8 mouse cellular contexts compared by ENCODE assay signal in genomic region chr9:106169006-106169405, GRCm38 (mm10). TPM values are rescaled to one million over a fixed set of nuclear protein-coding genes. Genes with fewer than 3 reads are reported as not detected.
DNase-seq lines count a peak whose midpoint lies in the region; ATAC-seq and TF ChIP-seq lines count a peak whose summit lies in the region.
"Not testable (repeated sequence)": the region's sequence is repeated elsewhere in the genome, so short reads cannot be mapped to it uniquely, and the experiment has no call there.
"Had no signal": no experiment of that assay in that cellular context is flagged by ENCODE, and none has a peak within 500 bp of the region (broad histone marks: within the 10 kb centered on the region; RNA-seq: fewer than 3 reads in every experiment).

No protein-coding gene starts in this region.

- H3K4me1 ChIP-seq in CH12.LX (ENCODE audit: control insufficient read depth in 1 of 2, insufficient read depth in 2 of 2), result peaks cover 2 to 14% of the 10 kb centered on the region in 2 experiments; a peak in 2 of 4 replicates
- peaks cover 12 to 22% of the 10 kb centered on the region in 2 experiments for H3K4me1 ChIP-seq in MEL (ENCODE audit: control insufficient read depth in 1 of 2, insufficient read depth in 2 of 2, low read length in 2 of 2)
- peaks cover 26% of the 10 kb centered on the region for H3K4me1 ChIP-seq in liver, postnatal 0 days (ENCODE audit: insufficient read depth)
- H3K4me1 ChIP-seq in stomach, postnatal 0 days (replicated peaks; ENCODE audit: control insufficient read depth, insufficient read depth), result not testable (repeated sequence)

- ATAC-seq in liver, postnatal 0 days; stomach, postnatal 0 days (ENCODE audit: low FRiP score, low TSS enrichment): not testable (repeated sequence)

- not testable (repeated sequence) for TF ChIP-seq RAD21 in CH12.LX (IDR thresholded peaks at IDR 0.05; ENCODE audit: low read depth, low read length); MEL (IDR thresholded peaks at IDR 0.05; ENCODE audit: low read depth, low read length)

- not testable (repeated sequence) for H3K4me3 ChIP-seq in CH12.LX (replicated peaks in 1 of 3; ENCODE audit: low read depth in 2 of 3, low read length in 2 of 3, poor library complexity in 1 of 3); MEL (ENCODE audit: control insufficient read depth in 1 of 2, insufficient read depth in 1 of 2, low read depth in 2 of 2, low read length in 2 of 2); layer of hippocampus, adult 2 months; liver, postnatal 0 days (ENCODE audit: low read depth, low read length); stomach, postnatal 0 days (ENCODE audit: low read depth, low read length)

- peak in 1 of 2 experiments; percentile 22; a peak in 1 of 4 replicates for TF ChIP-seq CTCF in CH12.LX (conservative IDR thresholded peaks at IDR 0.05 in 1 of 2, IDR thresholded peaks at IDR 0.05 in 1 of 2; ENCODE audit: low read depth in 2 of 2, low read length in 2 of 2)
- TF ChIP-seq CTCF in MEL (IDR thresholded peaks at IDR 0.05 in 2 of 3, conservative IDR thresholded peaks at IDR 0.05 in 1 of 3; ENCODE audit: control insufficient read depth in 1 of 3, insufficient read depth in 1 of 3, low read depth in 2 of 3, low read length in 3 of 3, poor library complexity in 1 of 3, severe bottlenecking in 1 of 3), result not testable (repeated sequence)
- TF ChIP-seq CTCF in layer of hippocampus, adult 2 months (conservative IDR thresholded peaks at IDR 0.05), result peak; percentile 21; the same call in 1 of the 2 replicates
- 0 out of 2 replicates have a peak, but pooled peaks have one; percentile 7 for TF ChIP-seq CTCF in liver, postnatal 0 days (IDR thresholded peaks at IDR 0.05; ENCODE audit: low read depth)
- TF ChIP-seq CTCF in stomach, postnatal 0 days (IDR thresholded peaks at IDR 0.05; ENCODE audit: low read depth), result 0 out of 2 replicates have a peak, but pooled peaks have one; percentile 7

- dilution Hi-C loops in CH12.LX (cut with MboI; ENCODE audit: extremely low pct_ligation_motif_present, extremely low pct_unique_long_range_greater_than_20kb, low sequenced_read_pairs), result not testable (repeated sequence)

- not testable (repeated sequence) for H3K9ac ChIP-seq in CH12.LX (ENCODE audit: insufficient read depth, low read depth); MEL (ENCODE audit: control insufficient read depth, low read depth, low read length, poor library complexity, severe bottlenecking); liver, postnatal 0 days (replicated peaks); stomach, postnatal 0 days (ENCODE audit: low read length)

- not testable (repeated sequence) for H3K9me3 ChIP-seq in CH12.LX (replicated peaks; ENCODE audit: low read length); MEL (replicated peaks; ENCODE audit: insufficient read depth, low read length); liver, postnatal 0 days (ENCODE audit: low read length); stomach, postnatal 0 days (ENCODE audit: control insufficient read depth, low read length)

- in situ Hi-C loops in CH12.LX (cut with MboI; ENCODE audit: low pct_ligation_motif_present, low pct_unique_long_range_greater_than_20kb, low sequenced_read_pairs), result loop anchor here (10.0 kb wide), 1 partner anchor 106 kb away; no protein-coding TSS in a partner anchor

- TF ChIP-seq EP300 in CH12.LX (IDR thresholded peaks at IDR 0.05; ENCODE audit: low read length); MEL (IDR thresholded peaks at IDR 0.05; ENCODE audit: low read depth in 1 of 2, low read length in 2 of 2); liver, postnatal 0 days (IDR thresholded peaks at IDR 0.05; ENCODE audit: low read depth); stomach, postnatal 0 days (optimal IDR thresholded peaks at IDR 0.05): not testable (repeated sequence)

- WGBS in liver, postnatal 0 days (ENCODE audit: insufficient replicate concordance), result 65% methylated on average over 1 of the region's 1 CpGs
- WGBS in stomach, postnatal 0 days, result 56% methylated on average over 1 of the region's 1 CpGs

- H3K27ac ChIP-seq in CH12.LX (ENCODE audit: insufficient read depth, low read depth); MEL (ENCODE audit: control insufficient read depth, low read depth, low read length); layer of hippocampus, adult 2 months; liver, postnatal 0 days (ENCODE audit: low read depth); stomach, postnatal 0 days (replicated peaks): not testable (repeated sequence)

- H3K4me2 ChIP-seq in CH12.LX (ENCODE audit: insufficient read depth, low read depth, poor library complexity, severe bottlenecking); liver, postnatal 0 days (ENCODE audit: low read depth, low read length); stomach, postnatal 0 days (replicated peaks; ENCODE audit: low read depth): not testable (repeated sequence)

- peaks cover 27% of the 10 kb centered on the region for H3K79me2 ChIP-seq in CH12.LX (replicated peaks; ENCODE audit: control insufficient read depth, extremely low read depth, insufficient read depth, poor library complexity, severe bottlenecking)
- H3K79me2 ChIP-seq in MEL (ENCODE audit: control insufficient read depth, insufficient read depth, low read length, poor library complexity), result peaks cover 30% of the 10 kb centered on the region

- not testable (repeated sequence) for TF ChIP-seq POLR2A in CH12.LX (IDR thresholded peaks at IDR 0.05; ENCODE audit: low read depth, low read length); MEL (IDR thresholded peaks at IDR 0.05; ENCODE audit: control insufficient read depth in 1 of 2, insufficient read depth in 1 of 2, low read depth in 1 of 2, low read length in 2 of 2, poor library complexity in 1 of 2)

- not testable (repeated sequence) for H3K27me3 ChIP-seq in CH12.LX (replicated peaks); MEL (ENCODE audit: control insufficient read depth in 1 of 2, insufficient read depth in 2 of 2, low read length in 2 of 2); liver, postnatal 0 days (ENCODE audit: insufficient read depth, low read length); stomach, postnatal 0 days (ENCODE audit: control insufficient read depth, insufficient read depth, low read length)

- not testable (repeated sequence) for DNase-seq in CH12.LX (ENCODE audit: extremely low read depth); MEL (ENCODE audit: low read depth, low spot score); layer of hippocampus, adult 2 months (ENCODE audit: low spot score in 2 of 2); liver, postnatal 0 days; stomach, postnatal 0 days (ENCODE audit: low spot score)

- not testable (repeated sequence) for H3K36me3 ChIP-seq in CH12.LX (replicated peaks in 1 of 2; ENCODE audit: control insufficient read depth in 1 of 2, insufficient read depth in 1 of 2, low read length in 1 of 2); liver, postnatal 0 days (replicated peaks; ENCODE audit: insufficient read depth, low read length); stomach, postnatal 0 days (ENCODE audit: control insufficient read depth, insufficient read depth, low read length)
- H3K36me3 ChIP-seq in MEL (ENCODE audit: control insufficient read depth in 1 of 2, insufficient read depth in 2 of 2, low read length in 2 of 2), result peaks cover 2 to 17% of the 10 kb centered on the region in 2 experiments; a peak in 3 of 4 replicates

RNA-seq across cellular contexts. Expression of gene Wdr82, which starts 1.7 kb away (rescaled TPM):
- 70.4 and 90.7 TPM in 2 replicates for total RNA-seq in CH12.LX (2012; rRNA removed)
- 117 and 131 TPM in 2 replicates for total RNA-seq in CH12.LX (2014; rRNA removed)
- 93.6 and 100 TPM in 2 replicates for polyA plus RNA-seq in CH12.LX (2012; ENCODE audit: insufficient read length, low read depth)
- total RNA-seq in MEL (2012; rRNA removed), result 72.2 and 78.0 TPM in 2 replicates
- polyA plus RNA-seq in MEL (2012; ENCODE audit: insufficient read depth in 1 of 2, insufficient read length in 2 of 2, low read depth in 1 of 2, low replicate concordance in 2 of 2, missing spikeins in 1 of 2), result 100 to 1,000 TPM in 1 of 2 experiments, 10 to 100 TPM in 1; 41.7 to 108 TPM
- total RNA-seq in layer of hippocampus, adult 2 months (2021), result 100 to 1,000 TPM; 134 TPM
- 5.3 and 5.7 TPM in 2 replicates for polyA plus RNA-seq in liver, postnatal 0 days (2015; fragmentation: Nextera tagmentation; extraction: Ambion mirVana)
- 9.1 and 10.3 TPM in 2 replicates for polyA plus RNA-seq in stomach, postnatal 0 days (2015; fragmentation: Nextera tagmentation; extraction: Ambion mirVana)

RNA-seq across cellular contexts. Expression of gene Glyctk, which starts 11.1 kb away (rescaled TPM):
- total RNA-seq in CH12.LX (2012; rRNA removed) (3.0 and 3.4 TPM in 2 replicates), CH12.LX (2014; rRNA removed) (2.1 and 3.0 TPM in 2 replicates), MEL (2012; rRNA removed) (3.1 and 3.2 TPM in 2 replicates)
- polyA plus RNA-seq in CH12.LX (2012; ENCODE audit: insufficient read length, low read depth) (2.8 and 3.1 TPM in 2 replicates), MEL (2012; ENCODE audit: insufficient read depth in 1 of 2, insufficient read length in 2 of 2, low read depth in 1 of 2, low replicate concordance in 2 of 2, missing spikeins in 1 of 2) (1 to 10 TPM in 1 of 2 experiments, not detected in 1; 3.3 TPM)
- total RNA-seq in layer of hippocampus, adult 2 months (2021), result 1 to 10 TPM; 4.2 TPM
- polyA plus RNA-seq in liver, postnatal 0 days (2015; fragmentation: Nextera tagmentation; extraction: Ambion mirVana), result 41.4 and 46.5 TPM in 2 replicates
- polyA plus RNA-seq in stomach, postnatal 0 days (2015; fragmentation: Nextera tagmentation; extraction: Ambion mirVana), result 0.70 and 0.75 TPM in 2 replicates

RNA-seq across cellular contexts. Expression of gene Ppm1m, which starts 30.5 kb away (rescaled TPM):
- total RNA-seq in CH12.LX (2012; rRNA removed), result 86.0 and 103 TPM in 2 replicates
- 54.7 and 60.1 TPM in 2 replicates for total RNA-seq in CH12.LX (2014; rRNA removed)
- polyA plus RNA-seq in CH12.LX (2012; ENCODE audit: insufficient read length, low read depth), result 99.8 and 111 TPM in 2 replicates
- total RNA-seq in MEL (2012; rRNA removed), result 29.4 and 34.2 TPM in 2 replicates
- 10 to 100 TPM in 1 of 2 experiments, not detected in 1; 47.2 TPM for polyA plus RNA-seq in MEL (2012; ENCODE audit: insufficient read depth in 1 of 2, insufficient read length in 2 of 2, low read depth in 1 of 2, low replicate concordance in 2 of 2, missing spikeins in 1 of 2)
- total RNA-seq in layer of hippocampus, adult 2 months (2021), result 10 to 100 TPM; 19.4 to 21.8 TPM
- 11.0 and 11.1 TPM in 2 replicates for polyA plus RNA-seq in liver, postnatal 0 days (2015; fragmentation: Nextera tagmentation; extraction: Ambion mirVana)
- 15.2 and 16.5 TPM in 2 replicates for polyA plus RNA-seq in stomach, postnatal 0 days (2015; fragmentation: Nextera tagmentation; extraction: Ambion mirVana)

RNA-seq across cellular contexts. Expression of gene Twf2, which starts 33.9 kb away (rescaled TPM):
- total RNA-seq in CH12.LX (2012; rRNA removed) (120 and 156 TPM in 2 replicates), CH12.LX (2014; rRNA removed) (177 and 186 TPM in 2 replicates), MEL (2012; rRNA removed) (63.9 and 66.8 TPM in 2 replicates)
- polyA plus RNA-seq in CH12.LX (2012; ENCODE audit: insufficient read length, low read depth) (129 and 131 TPM in 2 replicates), MEL (2012; ENCODE audit: insufficient read depth in 1 of 2, insufficient read length in 2 of 2, low read depth in 1 of 2, low replicate concordance in 2 of 2, missing spikeins in 1 of 2) (100 to 1,000 TPM in 1 of 2 experiments, not detected in 1; 101 TPM)
- total RNA-seq in layer of hippocampus, adult 2 months (2021), result 10 to 100 TPM; 52.4 to 58.9 TPM
- polyA plus RNA-seq in liver, postnatal 0 days (2015; fragmentation: Nextera tagmentation; extraction: Ambion mirVana), result 22.4 and 23.0 TPM in 2 replicates
- polyA plus RNA-seq in stomach, postnatal 0 days (2015; fragmentation: Nextera tagmentation; extraction: Ambion mirVana), result 27.1 and 27.7 TPM in 2 replicates

RNA-seq across cellular contexts. Expression of gene Tlr9, which starts 53.4 kb away (rescaled TPM):
- total RNA-seq in CH12.LX (2012; rRNA removed) (1.4 and 1.5 TPM in 2 replicates), CH12.LX (2014; rRNA removed) (0.54 and 1.0 TPM in 2 replicates), MEL (2012; rRNA removed) (not detected in 2 replicates)
- polyA plus RNA-seq in CH12.LX (2012; ENCODE audit: insufficient read length, low read depth) (9.9 and 12.5 TPM in 2 replicates), MEL (2012; ENCODE audit: insufficient read depth in 1 of 2, insufficient read length in 2 of 2, low read depth in 1 of 2, low replicate concordance in 2 of 2, missing spikeins in 1 of 2) (not detected)
- total RNA-seq in layer of hippocampus, adult 2 months (2021), result 1 to 10 TPM; 1.4 to 1.5 TPM
- polyA plus RNA-seq in liver, postnatal 0 days (2015; fragmentation: Nextera tagmentation; extraction: Ambion mirVana), result 0.07 and 0.16 TPM in 2 replicates
- polyA plus RNA-seq in stomach, postnatal 0 days (2015; fragmentation: Nextera tagmentation; extraction: Ambion mirVana), result 0.05 and 0.07 TPM in 2 replicates
- polyA plus RNA-seq: C2C12; CD4-positive, CD25-positive, alpha-beta regulatory T cell, adult 4 months; G1E had no signal
